Mouse (Mus musculus) kidney, adult 2 months (tissue): ENCODE measurements at regions not wholly inside any gene's neighbourhood (a gene's known extent, or its start where the extent isn't known, plus 50 kb on each side); places are given as distances from the start of the nearest gene placed in this dataset.

Source experiments
- DNase-seq: peaks from one replicate; pipeline ENCODE4 v3.0.0; 2021
- H3K27ac ChIP-seq: fragments of 200-500 bp; 2 replicates; pipeline ENCODE4 v1.5.1; 2012; ENCODE audit warnings: low read depth, low read length, control low read depth, inconsistent platforms; ENCODE audit not compliant: insufficient read depth
- H3K27me3 ChIP-seq: fragments of 200-500 bp; replicated peaks from 2 replicates; pipeline ENCODE4 v1.6.1; 2012; ENCODE audit warnings: mild to moderate bottlenecking, moderate library complexity, low read length, inconsistent platforms; ENCODE audit not compliant: control insufficient read depth, insufficient read depth
- H3K36me3 ChIP-seq: fragments of 200-500 bp; 2 replicates; pipeline ENCODE4 v1.6.1; 2012; ENCODE audit warnings: mild to moderate bottlenecking, moderate library complexity, low read length, inconsistent platforms; ENCODE audit not compliant: control insufficient read depth, insufficient read depth
- H3K4me1 ChIP-seq: fragments of 200-500 bp; 2 replicates; pipeline ENCODE4 v1.6.1; 2011; ENCODE audit warnings: low read length; ENCODE audit not compliant: control insufficient read depth, insufficient read depth
- H3K4me3 ChIP-seq: fragments of 200-500 bp; 2 replicates; pipeline ENCODE4 v1.5.1; 2011; ENCODE audit warnings: mild to moderate bottlenecking, low read depth, low read length, control low read depth; ENCODE audit not compliant: insufficient read depth
- CTCF ChIP-seq: fragments of 200-500 bp; conservative IDR thresholded peaks from 2 replicates; pipeline ENCODE4 v1.5.1; 2011; ENCODE audit warnings: low read depth, mild to moderate bottlenecking, control low read depth, low read length, moderate library complexity, mixed read lengths; ENCODE audit not compliant: insufficient read depth, insufficient read length
- POLR2A ChIP-seq: fragments of 200-500 bp; IDR thresholded peaks from one replicate; pipeline ENCODE4 v1.6.1; 2011; ENCODE audit warnings: low read depth, low read length, control low read depth
- WGBS: fragments of 180-500 bp; shearing (Covaris S2); methylation state at CpG from one replicate; pipeline ENCODE4 v1.1.7; 2018; 5-methylcytosine and 5-hydroxymethylcytosine counted together

- no peaks in the 10 kb centered on the region for H3K4me1 ChIP-seq
Measured at GRCm38 (mm10) chr4:125266212-125266611, 138.6 kb upstream of the Zc3h12a start.

GRCm38 (mm10) chr4:125265575-125265974 lies 137.9 kb upstream of the Zc3h12a start:
- DNase-seq: peak; percentile 23
- Histone ChIP-seq H3K4me1 (no peaks in the 10 kb centered on the region), H3K27me3 (no peaks in the 10 kb centered on the region), H3K36me3 (no peaks in the 10 kb centered on the region), H3K27ac (no peak overlapping the region), H3K4me3 (no peak overlapping the region)
- 20% methylated on average over 5 of the region's 5 CpGs for WGBS
- TF ChIP-seq POLR2A (no peak), CTCF (peak; percentile 80)

More at GRCm38 (mm10) chr4:125266212-125266611, 138.6 kb upstream of the Zc3h12a start:
- no peak for DNase-seq
- no peak overlapping the region for H3K27ac ChIP-seq
- WGBS: 91% methylated on average over 1 of the region's 1 CpGs
- no peaks in the 10 kb centered on the region for H3K36me3 ChIP-seq
- no peak overlapping the region for H3K4me3 ChIP-seq
- TF ChIP-seq CTCF (no peak), POLR2A (no peak)
- no peaks in the 10 kb centered on the region for H3K27me3 ChIP-seq

- Histone ChIP-seq H3K36me3 (no peaks in the 10 kb centered on the region), H3K27me3 (no peaks in the 10 kb centered on the region), H3K4me3 (no peak overlapping the region), H3K27ac (no peak overlapping the region), H3K4me1 (no peaks in the 10 kb centered on the region)
- no peak for DNase-seq
- no peak for TF ChIP-seq POLR2A
- no peak for TF ChIP-seq CTCF
- WGBS: 35% methylated on average over 7 of the region's 7 CpGs
Measured at GRCm38 (mm10) chr4:125265065-125265464, 137.4 kb upstream of the Zc3h12a start.

- TF ChIP-seq POLR2A (no peak), CTCF (no peak)
- no peak overlapping the region for H3K4me3 ChIP-seq
- no peak overlapping the region for H3K27ac ChIP-seq
- DNase-seq: no peak
- no peaks in the 10 kb centered on the region for H3K27me3 ChIP-seq
- no peaks in the 10 kb centered on the region for H3K4me1 ChIP-seq
- no peaks in the 10 kb centered on the region for H3K36me3 ChIP-seq
- 67% methylated on average over 8 of the region's 8 CpGs for WGBS
Measured at GRCm38 (mm10) chr4:125261547-125261946, 133.9 kb upstream of the Zc3h12a start.

GRCm38 (mm10) chr4:125259306-125259705 lies 131.7 kb upstream of the Zc3h12a start:
- TF ChIP-seq POLR2A: no peak
- TF ChIP-seq CTCF: no peak
- H3K27me3 ChIP-seq: no peaks in the 10 kb centered on the region
- H3K4me1 ChIP-seq: no peaks in the 10 kb centered on the region
- no peak overlapping the region for H3K27ac ChIP-seq
- H3K4me3 ChIP-seq: no peak overlapping the region
- no peak for DNase-seq
- 31% methylated on average over 10 of the region's 10 CpGs for WGBS
- H3K36me3 ChIP-seq: no peaks in the 10 kb centered on the region

- no peak overlapping the region for H3K4me3 ChIP-seq
- no peak for DNase-seq
Measured at GRCm38 (mm10) chr4:125257916-125258315, 130.3 kb upstream of the Zc3h12a start.

GRCm38 (mm10) chr4:125253161-125253560 lies 125.5 kb upstream of the Zc3h12a start:
- Histone ChIP-seq H3K4me1 (no peaks in the 10 kb centered on the region), H3K4me3 (no peak overlapping the region), H3K27me3 (no peaks in the 10 kb centered on the region), H3K27ac (no peak overlapping the region), H3K36me3 (no peaks in the 10 kb centered on the region)
- TF ChIP-seq CTCF (no peak), POLR2A (no peak)
- no peak for DNase-seq
- WGBS: 79% methylated on average over 3 of the region's 3 CpGs

More at GRCm38 (mm10) chr4:125257916-125258315, 130.3 kb upstream of the Zc3h12a start:
- Histone ChIP-seq H3K27ac (no peak overlapping the region), H3K36me3 (no peaks in the 10 kb centered on the region), H3K4me1 (no peaks in the 10 kb centered on the region), H3K27me3 (no peaks in the 10 kb centered on the region)
- TF ChIP-seq CTCF: no peak
- no peak for TF ChIP-seq POLR2A
- WGBS: 58% methylated on average over 6 of the region's 6 CpGs

- TF ChIP-seq POLR2A (no peak), CTCF (no peak)
- Histone ChIP-seq H3K27me3 (no peaks in the 10 kb centered on the region), H3K4me1 (no peaks in the 10 kb centered on the region), H3K27ac (no peak overlapping the region), H3K36me3 (no peaks in the 10 kb centered on the region), H3K4me3 (no peak overlapping the region)
- WGBS: 28% methylated on average over 8 of the region's 8 CpGs
- DNase-seq: no peak
Measured at GRCm38 (mm10) chr4:125252228-125252627, 124.6 kb upstream of the Zc3h12a start.
